Mouse (Mus musculus) gastrocnemius, postnatal 25 days (tissue): ENCODE measurements around the gene Lin7b. TPM values are rescaled to one million over a fixed set of nuclear protein-coding genes. Genes with fewer than 3 reads are reported as not detected.
"Not testable (repeated sequence)": the region's sequence is repeated elsewhere in the genome, so short reads cannot be mapped to it uniquely, and the experiment has no call there.

Experiments used
- DNase-seq: peaks from one replicate; pipeline ENCODE4 v3.0.0; 2022
- total RNA-seq, 2 experiments: library from RNA; stranded (reverse); gene quantifications; 1 replicate in 1 of 2; 2 replicates in 1 of 2; pipeline ENCODE4 v1.2.3; 2021

Lin7b gene
- total RNA-seq, 2 experiments from 2014 or later: 0.67 TPM; not detected in 1

- peak; percentile 100 for DNase-seq
Measured at GRCm38 (mm10) chr7:45395578-45396336, 25.4 kb upstream of the Lin7b start, which contains the start of gene Snrnp70. Snrnp70 (minus strand) TSS chr7:45395742.

GRCm38 (mm10) chr7:45395129-45395541 is 24.8 kb upstream of the Lin7b start:
- no peak for DNase-seq

- DNase-seq: no peak
Measured at GRCm38 (mm10) chr7:45386077-45386476, 15.7 kb upstream of the Lin7b start.

GRCm38 (mm10) chr7:45376057-45376456 is 5.7 kb upstream of the Lin7b start:
- no peak for DNase-seq

- DNase-seq: no peak
Measured at GRCm38 (mm10) chr7:45374620-45375019, 4.2 kb upstream of the Lin7b start.

GRCm38 (mm10) chr7:45372371-45372770 is 2.0 kb upstream of the Lin7b start:
- no peak for DNase-seq

- no peak for DNase-seq
Measured at GRCm38 (mm10) chr7:45369836-45370474, 428 bp downstream of the Lin7b start.

- DNase-seq: no peak
Measured at GRCm38 (mm10) chr7:45369022-45369745, 1.2 kb downstream of the Lin7b start.

- no peak for DNase-seq
Measured at GRCm38 (mm10) chr7:45368178-45368577, 2.2 kb downstream of the Lin7b start.

- DNase-seq: peak; percentile 96
Measured at GRCm38 (mm10) chr7:45367020-45367880, 3.1 kb downstream of the Lin7b start.

- DNase-seq: no peak
Measured at GRCm38 (mm10) chr7:45366652-45367019, 3.7 kb downstream of the Lin7b start, which contains the start of gene Ppfia3. Ppfia3 (minus strand) TSS chr7:45367019.

- DNase-seq: peak; percentile 39
Measured at GRCm38 (mm10) chr7:45365742-45366651, 4.4 kb downstream of the Lin7b start.

- DNase-seq: no peak
Measured at GRCm38 (mm10) chr7:45363983-45364382, 6.4 kb downstream of the Lin7b start.

GRCm38 (mm10) chr7:45362801-45363200 is 7.6 kb downstream of the Lin7b start:
- DNase-seq: no peak

GRCm38 (mm10) chr7:45361243-45361804 is 9.1 kb downstream of the Lin7b start:
- DNase-seq: peak; percentile 56

- DNase-seq: no peak
Measured at GRCm38 (mm10) chr7:45360404-45361125, 9.8 kb downstream of the Lin7b start.

- DNase-seq: not testable (repeated sequence)
Measured at GRCm38 (mm10) chr7:45359081-45359480, 11.3 kb downstream of the Lin7b start.

- DNase-seq: no peak
Measured at GRCm38 (mm10) chr7:45356087-45356486, 14.3 kb downstream of the Lin7b start.

GRCm38 (mm10) chr7:45355318-45356020 is 14.9 kb downstream of the Lin7b start:
- DNase-seq: no peak
